Mouse (Mus musculus) MEL (cell line): ENCODE data around the gene Tapbp. TPM values are rescaled to one million over a fixed set of nuclear protein-coding genes. Genes with fewer than 3 reads are reported as not detected.

ENCODE experiments used
- DNase-seq: peaks from one replicate; pipeline ENCODE4 v3.0.0; 2011; ENCODE audit warnings: low read depth, low spot score
- H3K27ac ChIP-seq: 2 replicates; pipeline ENCODE4 v1.5.1; 2012; ENCODE audit warnings: low read depth, mild to moderate bottlenecking, control low read depth, low read length, moderate library complexity; ENCODE audit not compliant: control insufficient read depth
- H3K27me3 ChIP-seq, 2 experiments: fragments of 150-350 bp in 1 of 2; sonication (generic) in 1 of 2; 2 replicates each; pipeline ENCODE4 v1.6.1; 2012; ENCODE audit warnings: low read length in 2 of 2, mild to moderate bottlenecking in 2 of 2, improper control_type of control experiment in 1 of 2, moderate library complexity in 1 of 2; ENCODE audit not compliant: insufficient read depth in 2 of 2, control insufficient read depth in 1 of 2
- H3K36me3 ChIP-seq, 2 experiments: 2 replicates each; pipeline ENCODE4 v1.6.1; 2012 to 2014; ENCODE audit warnings: low read length in 2 of 2, improper control_type of control experiment in 1 of 2, inconsistent platforms in 1 of 2, mild to moderate bottlenecking in 1 of 2; ENCODE audit not compliant: insufficient read depth in 2 of 2, control insufficient read depth in 1 of 2
- H3K4me1 ChIP-seq, 2 experiments: fragments of 150-350 bp in 1 of 2; sonication (generic) in 1 of 2; 2 replicates each; pipeline ENCODE4 v1.6.1; 2012; ENCODE audit warnings: low read length in 2 of 2, improper control_type of control experiment in 1 of 2, mild to moderate bottlenecking in 1 of 2; ENCODE audit not compliant: insufficient read depth in 2 of 2, control insufficient read depth in 1 of 2
- H3K4me3 ChIP-seq, 2 experiments: fragments of 150-350 bp in 1 of 2; sonication (generic) in 1 of 2; 2 replicates each; pipeline ENCODE4 v1.5.1; 2012; ENCODE audit warnings: low read depth in 2 of 2, low read length in 2 of 2, mild to moderate bottlenecking in 2 of 2, moderate library complexity in 2 of 2, control low read depth in 1 of 2, improper control_type of control experiment in 1 of 2; ENCODE audit not compliant: control insufficient read depth in 1 of 2, insufficient read depth in 1 of 2
- H3K79me2 ChIP-seq: 2 replicates; pipeline ENCODE4 v1.6.1; 2012; ENCODE audit warnings: mild to moderate bottlenecking, low read length, moderate library complexity; ENCODE audit not compliant: control insufficient read depth, poor library complexity, insufficient read depth
- H3K9ac ChIP-seq: 2 replicates; pipeline ENCODE4 v1.6.1; 2012; ENCODE audit warnings: low read depth, mild to moderate bottlenecking, control low read depth, low read length, moderate library complexity; ENCODE audit not compliant: control insufficient read depth, poor library complexity, severe bottlenecking
- H3K9me3 ChIP-seq: fragments of 150-350 bp; sonication (generic); replicated peaks from 2 replicates; pipeline ENCODE4 v1.6.1; 2012; ENCODE audit warnings: mild to moderate bottlenecking, low read length, improper control_type of control experiment, moderate library complexity; ENCODE audit not compliant: insufficient read depth
- BHLHE40 ChIP-seq: IDR thresholded peaks from 2 replicates; pipeline ENCODE4 v1.6.1; 2012; ENCODE audit warnings: low read depth, mild to moderate bottlenecking, inconsistent platforms, low read length, improper control_type of control experiment, borderline replicate concordance
- CHD1 ChIP-seq: IDR thresholded peaks from 2 replicates; pipeline ENCODE4 v1.6.1; 2012; ENCODE audit warnings: low read depth, mild to moderate bottlenecking, inconsistent platforms, low read length, improper control_type of control experiment
- CHD2 ChIP-seq: IDR thresholded peaks from 2 replicates; pipeline ENCODE4 v1.6.1; 2011; ENCODE audit warnings: low read length, improper control_type of control experiment
- CTCF ChIP-seq, 3 experiments: IDR thresholded peaks in 2 of 3; conservative IDR thresholded peaks in 1 of 3; 2 replicates each; pipeline ENCODE4 v1.5.1; 2011 to 2012; ENCODE audit warnings: low read length in 3 of 3, low read depth in 2 of 3, mild to moderate bottlenecking in 2 of 3, improper control_type of control experiment in 1 of 3, inconsistent platforms in 1 of 3, mixed read lengths in 1 of 3, moderate library complexity in 1 of 3; ENCODE audit not compliant: control insufficient read depth in 1 of 3, insufficient read depth in 1 of 3, poor library complexity in 1 of 3, severe bottlenecking in 1 of 3
- ELF1 ChIP-seq: IDR thresholded peaks from 2 replicates; pipeline ENCODE4 v1.6.1; 2014; ENCODE audit warnings: low read depth, mild to moderate bottlenecking, inconsistent platforms, low read length, improper control_type of control experiment, moderate library complexity
- EP300 ChIP-seq, 2 experiments: IDR thresholded peaks; 2 replicates each; pipeline ENCODE4 v1.6.1; 2011; ENCODE audit warnings: improper control_type of control experiment in 2 of 2, low read length in 2 of 2, low read depth in 1 of 2, mild to moderate bottlenecking in 1 of 2
- ETS1 ChIP-seq: IDR thresholded peaks from 2 replicates; pipeline ENCODE4 v1.6.1; 2012; ENCODE audit warnings: low read depth, mild to moderate bottlenecking, inconsistent platforms, low read length, improper control_type of control experiment, moderate library complexity
- GATA1 ChIP-seq: IDR thresholded peaks from 2 replicates; pipeline ENCODE4 v1.6.1; 2011; ENCODE audit warnings: low read depth, low read length, improper control_type of control experiment
- HCFC1 ChIP-seq: IDR thresholded peaks from 2 replicates; pipeline ENCODE4 v1.6.1; 2012; ENCODE audit warnings: low read depth, mild to moderate bottlenecking, inconsistent platforms, low read length, improper control_type of control experiment, moderate library complexity
- JUND ChIP-seq: IDR thresholded peaks from 2 replicates; pipeline ENCODE4 v1.6.1; 2011; ENCODE audit warnings: low read depth, mild to moderate bottlenecking, improper control_type of control experiment, low read length
- KAT2A ChIP-seq: conservative IDR thresholded peaks from 2 replicates; pipeline ENCODE4 v1.6.1; 2012; ENCODE audit warnings: low read depth, low read length, improper control_type of control experiment, inconsistent platforms
- MAFK ChIP-seq: IDR thresholded peaks from 2 replicates; pipeline ENCODE4 v1.6.1; 2011; ENCODE audit warnings: low read depth, mild to moderate bottlenecking, low read length, improper control_type of control experiment, borderline replicate concordance
- MAX ChIP-seq: IDR thresholded peaks from 2 replicates; pipeline ENCODE4 v1.6.1; 2011; ENCODE audit warnings: low read length, improper control_type of control experiment
- MAZ ChIP-seq: IDR thresholded peaks from 2 replicates; pipeline ENCODE4 v1.6.1; 2012; ENCODE audit warnings: low read depth, mild to moderate bottlenecking, inconsistent platforms, low read length, improper control_type of control experiment
- MEF2A ChIP-seq: IDR thresholded peaks from 2 replicates; pipeline ENCODE4 v1.6.1; 2014; ENCODE audit warnings: low read depth, mild to moderate bottlenecking, inconsistent platforms, low read length, improper control_type of control experiment; ENCODE audit not compliant: poor library complexity, insufficient replicate concordance, severe bottlenecking; ENCODE audit errors: extremely low read depth
- MXI1 ChIP-seq: IDR thresholded peaks from 2 replicates; pipeline ENCODE4 v1.6.1; 2011; ENCODE audit warnings: mild to moderate bottlenecking, low read depth, low read length, improper control_type of control experiment
- MYB ChIP-seq: IDR thresholded peaks from 2 replicates; pipeline ENCODE4 v1.6.1; 2011; ENCODE audit warnings: mild to moderate bottlenecking, low read depth, low read length, improper control_type of control experiment
- MYC ChIP-seq: IDR thresholded peaks from 2 replicates; pipeline ENCODE4 v1.6.1; 2011; ENCODE audit warnings: low read depth, mild to moderate bottlenecking, low read length, improper control_type of control experiment, moderate library complexity
- NELFE ChIP-seq: IDR thresholded peaks from 2 replicates; pipeline ENCODE4 v1.6.1; 2011; ENCODE audit warnings: low read depth, low read length, improper control_type of control experiment
- NRF1 ChIP-seq: IDR thresholded peaks from 2 replicates; pipeline ENCODE4 v1.6.1; 2014; ENCODE audit warnings: low read depth, mild to moderate bottlenecking, inconsistent platforms, low read length, improper control_type of control experiment, moderate library complexity; ENCODE audit not compliant: poor library complexity, insufficient read depth, severe bottlenecking
- POLR2A ChIP-seq, 2 experiments: IDR thresholded peaks; 2 replicates each; pipeline ENCODE4 v1.6.1; 2011 to 2012; ENCODE audit warnings: low read length in 2 of 2, mild to moderate bottlenecking in 2 of 2, control low read depth in 1 of 2, improper control_type of control experiment in 1 of 2, low read depth in 1 of 2, moderate library complexity in 1 of 2; ENCODE audit not compliant: control insufficient read depth in 1 of 2, insufficient read depth in 1 of 2, poor library complexity in 1 of 2
- POLR2AphosphoS2 ChIP-seq: IDR thresholded peaks from 2 replicates; pipeline ENCODE4 v1.6.1; 2011; ENCODE audit warnings: low read length, improper control_type of control experiment
- POLR2AphosphoS5 ChIP-seq: IDR thresholded peaks from 2 replicates; pipeline ENCODE4 v1.6.1; 2012; ENCODE audit warnings: low read depth, borderline replicate concordance, mild to moderate bottlenecking, inconsistent platforms, low read length, moderate library complexity, mixed read lengths
- RAD21 ChIP-seq: IDR thresholded peaks from 2 replicates; pipeline ENCODE4 v1.6.1; 2011; ENCODE audit warnings: mild to moderate bottlenecking, low read depth, low read length, improper control_type of control experiment
- RCOR1 ChIP-seq: IDR thresholded peaks from 2 replicates; pipeline ENCODE4 v1.6.1; 2012; ENCODE audit warnings: low read depth, mild to moderate bottlenecking, inconsistent platforms, low read length, improper control_type of control experiment
- SIN3A ChIP-seq: IDR thresholded peaks from 2 replicates; pipeline ENCODE4 v1.6.1; 2012; ENCODE audit warnings: low read length, improper control_type of control experiment, inconsistent platforms
- SMC3 ChIP-seq: IDR thresholded peaks from 2 replicates; pipeline ENCODE4 v1.6.1; 2011; ENCODE audit warnings: low read depth, low read length, improper control_type of control experiment
- TAL1 ChIP-seq: IDR thresholded peaks from 2 replicates; pipeline ENCODE4 v1.6.1; 2012; ENCODE audit warnings: mild to moderate bottlenecking, inconsistent platforms, low read length, moderate library complexity, mixed read lengths
- TBP ChIP-seq: IDR thresholded peaks from 2 replicates; pipeline ENCODE4 v1.8.0; 2011; ENCODE audit warnings: low read depth, low read length, improper control_type of control experiment
- TCF12 ChIP-seq: IDR thresholded peaks from 2 replicates; pipeline ENCODE4 v1.6.1; 2014; ENCODE audit warnings: low read depth, mild to moderate bottlenecking, inconsistent platforms, low read length, improper control_type of control experiment, moderate library complexity
- UBTF ChIP-seq: IDR thresholded peaks from 2 replicates; pipeline ENCODE4 v1.6.1; 2012; ENCODE audit warnings: low read depth, mild to moderate bottlenecking, inconsistent platforms, low read length, improper control_type of control experiment, moderate library complexity, borderline replicate concordance; ENCODE audit not compliant: insufficient read depth
- USF1 ChIP-seq: IDR thresholded peaks from 2 replicates; pipeline ENCODE4 v1.6.1; 2014; ENCODE audit warnings: low read depth, mild to moderate bottlenecking, inconsistent platforms, low read length, improper control_type of control experiment, moderate library complexity
- ZC3H11A ChIP-seq: IDR thresholded peaks from 2 replicates; pipeline ENCODE4 v1.6.1; 2012; ENCODE audit warnings: low read depth, mild to moderate bottlenecking, inconsistent platforms, low read length, improper control_type of control experiment
- ZKSCAN1 ChIP-seq: IDR thresholded peaks from 2 replicates; pipeline ENCODE4 v1.6.1; 2012; ENCODE audit warnings: low read depth, mild to moderate bottlenecking, inconsistent platforms, low read length, improper control_type of control experiment, moderate library complexity
- ZMIZ1 ChIP-seq: IDR thresholded peaks from 2 replicates; pipeline ENCODE4 v1.6.1; 2012; ENCODE audit warnings: low read depth, mild to moderate bottlenecking, inconsistent platforms, low read length, improper control_type of control experiment, moderate library complexity
- ZNF384 ChIP-seq: IDR thresholded peaks from 2 replicates; pipeline ENCODE4 v1.6.1; 2012; ENCODE audit warnings: low read depth, mild to moderate bottlenecking, inconsistent platforms, low read length, improper control_type of control experiment
- polyA plus RNA-seq, 2 experiments: library from polyadenylated mRNA; stranded (reverse) in 1 of 2; unstranded in 1 of 2; fragments of >175 nt in 1 of 2; fragments of >200 nt in 1 of 2; gene quantifications; 2 replicates each; pipeline versions ENCODE4 v1.2.1 to v1.2.4; 2012; ENCODE audit warnings: low replicate concordance in 2 of 2, low read depth in 1 of 2; ENCODE audit not compliant: insufficient read length in 2 of 2, insufficient read depth in 1 of 2, missing spikeins in 1 of 2
- total RNA-seq: library from RNA; depleted of rRNA; stranded (reverse); fragments of 300-350 nt; gene quantifications from 2 replicates; pipeline ENCODE4 v1.2.3, GENCODE M21; 2012; rRNA removed

Tapbp gene
- total RNA-seq, result 14.7 and 24.3 TPM in 2 replicates
- polyA plus RNA-seq, result 10 to 100 TPM in 1 of 2 experiments, not detected in 1; 33.3 TPM

DNA sequence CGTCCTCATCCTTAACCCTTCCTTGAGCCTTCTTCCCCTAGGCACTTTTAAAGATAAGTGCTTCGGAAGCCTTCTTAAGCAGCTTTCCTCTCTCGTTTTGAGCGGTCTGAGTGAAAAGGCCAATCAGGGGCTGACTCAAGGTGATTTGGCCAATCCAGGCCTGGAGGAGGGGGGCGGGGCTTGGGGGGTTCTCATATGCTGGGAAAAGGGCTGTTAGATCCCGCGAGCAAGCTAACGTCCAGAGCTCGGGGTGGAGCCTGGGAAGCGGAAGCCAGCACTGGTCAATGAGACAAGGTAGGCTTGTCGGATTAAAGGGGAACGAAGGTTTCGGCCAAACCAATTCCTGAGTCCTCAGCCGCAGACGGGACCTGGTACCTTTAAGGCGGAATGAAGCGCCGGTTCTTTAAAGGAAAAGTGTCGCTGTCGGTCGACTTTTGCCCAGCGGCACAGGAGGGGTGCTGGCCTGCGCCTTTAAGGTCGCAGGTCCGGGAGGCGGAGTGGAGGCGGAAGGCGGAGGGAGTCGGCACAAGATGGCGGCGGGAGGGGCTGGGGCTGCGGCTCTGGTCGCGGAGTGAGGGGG, at the start of gene Tapbp, which contains the start of gene Zbtb22:
TSS of gene Tapbp (plus strand) at position 229 of the 580 bp plus-strand sequence.
TSS of gene Zbtb22 (plus strand) at position 234 of the 580 bp plus-strand sequence.
- peak within 1 kb of the TSS; percentile 63 for H3K9ac ChIP-seq
- peaks cover 4 to 14% of the 10 kb centered on the region in 2 experiments; a peak in 2 of 4 replicates for H3K4me1 ChIP-seq
- H3K79me2 ChIP-seq, result peaks cover 23% of the 10 kb centered on the region
- DNase-seq, result peak; percentile 99
- H3K9me3 ChIP-seq, result no peaks in the 10 kb centered on the region
- peaks cover 0 to 8% of the 10 kb centered on the region in 2 experiments for H3K36me3 ChIP-seq
- H3K27me3 ChIP-seq, result no peaks in the 10 kb centered on the region
- H3K4me3 ChIP-seq, result peak within 1 kb of the TSS; percentile 69 to 82
- peak within 1 kb of the TSS; percentile 41 for H3K27ac ChIP-seq
- TF ChIP-seq MXI1 (peak; percentile 83), BHLHE40 (0 out of 2 replicates have a peak, but pooled peaks have one; percentile 10), ZC3H11A (no peak), MAZ (no peak; the same call in none of the 2 replicates), CHD2 (peak; percentile 84), ELF1 (peak; percentile 91), CTCF (IDR thresholded peaks at IDR 0.05 in 2 of 3, conservative IDR thresholded peaks at IDR 0.05 in 1 of 3; ENCODE audit: control insufficient read depth in 1 of 3, insufficient read depth in 1 of 3, low read depth in 2 of 3, low read length in 3 of 3, poor library complexity in 1 of 3, severe bottlenecking in 1 of 3) (no peak), USF1 (0 out of 2 replicates have a peak, but pooled peaks have one; percentile 10), POLR2AphosphoS2 (peak; percentile 90), NRF1 (0 out of 2 replicates have a peak, but pooled peaks have one; percentile 15), NELFE (peak; percentile 40; the same call in 1 of the 2 replicates), MAFK (no peak), EP300 (IDR thresholded peaks at IDR 0.05; ENCODE audit: low read depth in 1 of 2, low read length in 2 of 2) (no peak; a peak in 2 of 4 replicates), MEF2A (no peak), UBTF (no peak), GATA1 (no peak; the same call in 1 of the 2 replicates), POLR2AphosphoS5 (no peak), JUND (no peak), RAD21 (no peak), KAT2A (no peak; the same call in 1 of the 2 replicates), HCFC1 (peak; percentile 92), RCOR1 (0 out of 2 replicates have a peak, but pooled peaks have one; percentile 24), CHD1 (no peak), TCF12 (peak; percentile 45), ZMIZ1 (peak; percentile 60; the same call in 1 of the 2 replicates), SIN3A (peak; percentile 100), TBP (peak; percentile 83; the same call in 1 of the 2 replicates), MYC (no peak), ZKSCAN1 (no peak), POLR2A (IDR thresholded peaks at IDR 0.05; ENCODE audit: control insufficient read depth in 1 of 2, insufficient read depth in 1 of 2, low read depth in 1 of 2, low read length in 2 of 2, poor library complexity in 1 of 2) (peak; percentile 35 to 59; a peak in 3 of 4 replicates), MYB (0 out of 2 replicates have a peak, but pooled peaks have one; percentile 34), SMC3 (no peak; the same call in 1 of the 2 replicates), TAL1 (no peak), MAX (no peak), ETS1 (peak; percentile 53; the same call in 1 of the 2 replicates), ZNF384 (no peak)
